In the genomic region with DNA sequence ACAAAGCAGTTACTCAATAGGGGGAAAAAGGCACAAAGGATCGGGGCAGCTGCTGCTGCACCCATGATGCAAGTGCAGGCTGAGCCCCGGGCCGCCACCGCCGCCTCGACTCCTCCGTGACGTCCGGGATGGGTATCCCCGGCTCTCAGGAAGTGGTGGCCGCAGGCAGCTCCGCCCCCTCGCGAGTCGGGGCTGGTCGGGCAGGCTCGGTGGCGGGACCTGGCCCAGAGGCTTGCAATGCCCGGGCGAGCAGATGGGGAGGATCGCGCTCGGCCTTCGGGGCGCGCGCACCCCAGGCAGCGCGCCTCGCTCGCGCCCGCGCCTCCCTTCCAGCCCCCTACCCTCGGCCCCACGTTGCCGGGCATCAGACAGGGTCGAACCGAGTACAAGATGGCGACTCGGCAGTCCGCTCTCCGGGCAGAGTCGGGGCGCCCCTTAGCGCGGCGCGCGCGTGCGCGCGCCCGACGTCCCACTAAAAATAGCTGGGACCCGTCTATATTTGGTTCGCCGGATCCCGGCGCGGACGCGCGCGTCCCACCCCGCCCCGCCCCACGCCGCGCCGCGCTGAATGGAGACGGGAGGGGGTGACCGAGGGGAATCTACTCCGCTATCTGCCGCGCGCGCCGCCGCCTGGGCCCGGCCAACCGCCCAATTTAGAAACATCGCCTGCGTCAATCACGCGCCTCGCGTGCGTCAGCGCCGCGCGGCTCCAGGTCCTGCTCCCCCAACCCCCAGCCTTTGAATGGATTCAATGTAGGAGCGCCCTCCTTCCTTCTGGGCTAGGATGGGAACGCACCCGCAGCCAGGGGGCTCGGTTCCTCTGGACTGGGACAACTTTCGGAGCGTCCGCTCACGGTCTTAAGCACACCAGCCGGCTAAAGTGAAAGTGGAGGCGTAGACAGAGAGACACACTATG, we compare ENCODE assay signal across 8 mouse cellular contexts. TPM values are rescaled to one million over a fixed set of nuclear protein-coding genes. Genes with fewer than 3 reads are reported as not detected.
A peak's percentile ranks its signal among the peaks of the same experiment; 100 is the strongest.
DNase-seq lines count a peak whose midpoint lies in the region; ATAC-seq and TF ChIP-seq lines count a peak whose summit lies in the region.

No protein-coding gene starts in this region.

- no peaks in the 10 kb centered on the region for H3K36me3 ChIP-seq in heart, embryonic 11.5 days (ENCODE audit: control insufficient read depth, insufficient read depth, low read length)
- no peaks in the 10 kb centered on the region for H3K36me3 ChIP-seq in kidney, postnatal 0 days (ENCODE audit: insufficient read depth, low read length)
- no peaks in the 10 kb centered on the region for H3K36me3 ChIP-seq in liver, embryonic 11.5 days (ENCODE audit: control insufficient read depth, insufficient read depth, low read length)
- no peaks in the 10 kb centered on the region for H3K36me3 ChIP-seq in stomach, embryonic 14.5 days (ENCODE audit: control insufficient read depth, insufficient read depth, low read length)

- H3K9me3 ChIP-seq in heart, embryonic 11.5 days (replicated peaks; ENCODE audit: control insufficient read depth, low read length) = no peaks in the 10 kb centered on the region
- no peaks in the 10 kb centered on the region for H3K9me3 ChIP-seq in kidney, postnatal 0 days (replicated peaks; ENCODE audit: low read length)
- H3K9me3 ChIP-seq in liver, embryonic 11.5 days (ENCODE audit: control insufficient read depth, low read length) = no peaks in the 10 kb centered on the region
- no peaks in the 10 kb centered on the region for H3K9me3 ChIP-seq in stomach, embryonic 14.5 days (ENCODE audit: control insufficient read depth, low read depth, low read length)

- peak overlapping the region; percentile 100 for H3K4me2 ChIP-seq in heart, embryonic 11.5 days
- H3K4me2 ChIP-seq in kidney, postnatal 0 days (ENCODE audit: low read length) = peak overlapping the region; percentile 99
- peak overlapping the region; percentile 96 for H3K4me2 ChIP-seq in liver, embryonic 11.5 days
- peak overlapping the region; percentile 83 for H3K4me2 ChIP-seq in stomach, embryonic 14.5 days (replicated peaks; ENCODE audit: low read depth, low read length)

- peak overlapping the region; percentile 97 for H3K27ac ChIP-seq in heart, embryonic 11.5 days (ENCODE audit: low read depth, low read length)
- H3K27ac ChIP-seq in kidney, postnatal 0 days = peak overlapping the region; percentile 95
- H3K27ac ChIP-seq in liver, embryonic 11.5 days (ENCODE audit: low read depth, low read length) = peak overlapping the region; percentile 78
- H3K27ac ChIP-seq in stomach, embryonic 14.5 days (ENCODE audit: low read length) = peak overlapping the region; percentile 94

- TF ChIP-seq CTCF in kidney, postnatal 0 days (IDR thresholded peaks at IDR 0.05; ENCODE audit: low read depth) = peak; percentile 71

- peak; percentile 78 for ATAC-seq in erythroblast, adult 5-6 weeks (replicated peaks; ENCODE audit: low FRiP score, poor library complexity, severe bottlenecking)
- peak; percentile 90 for ATAC-seq in heart, embryonic 11.5 days (replicated peaks; ENCODE audit: insufficient number of reproducible peaks, low FRiP score, low TSS enrichment)
- ATAC-seq in kidney, postnatal 0 days (replicated peaks; ENCODE audit: low FRiP score, low read depth) = peak; percentile 91
- ATAC-seq in liver, embryonic 11.5 days (replicated peaks; ENCODE audit: low FRiP score) = peak; percentile 83
- peak; percentile 90 for ATAC-seq in stomach, embryonic 14.5 days (ENCODE audit: insufficient number of reproducible peaks, insufficient read depth, low FRiP score, low read depth)

- H3K9ac ChIP-seq in heart, embryonic 11.5 days (ENCODE audit: low read depth, low read length) = peak overlapping the region; percentile 94
- H3K9ac ChIP-seq in kidney, postnatal 0 days (ENCODE audit: low read depth, low read length) = peak overlapping the region; percentile 81
- peak overlapping the region; percentile 87 for H3K9ac ChIP-seq in liver, embryonic 11.5 days (ENCODE audit: low read depth, low read length)
- H3K9ac ChIP-seq in stomach, embryonic 14.5 days (replicated peaks; ENCODE audit: low read depth, low read length) = peak overlapping the region; percentile 73

- peaks cover 23% of the 10 kb centered on the region for H3K27me3 ChIP-seq in heart, embryonic 11.5 days (ENCODE audit: control insufficient read depth, insufficient read depth, low read length)
- peaks cover 20% of the 10 kb centered on the region for H3K27me3 ChIP-seq in kidney, postnatal 0 days (ENCODE audit: insufficient read depth, low read length)
- peaks cover 35% of the 10 kb centered on the region for H3K27me3 ChIP-seq in liver, embryonic 11.5 days (replicated peaks; ENCODE audit: control insufficient read depth, insufficient read depth, low read length)
- H3K27me3 ChIP-seq in stomach, embryonic 14.5 days (ENCODE audit: control insufficient read depth, insufficient read depth, low read length) = 0 out of 2 replicates have a peak, but pooled peaks cover 8% of the 10 kb centered on the region

- H3K4me1 ChIP-seq in heart, embryonic 11.5 days (ENCODE audit: control insufficient read depth, insufficient read depth, low read length) = peaks cover 15% of the 10 kb centered on the region
- peaks cover 23% of the 10 kb centered on the region for H3K4me1 ChIP-seq in kidney, postnatal 0 days (replicated peaks; ENCODE audit: insufficient read depth, low read length)
- H3K4me1 ChIP-seq in liver, embryonic 11.5 days (replicated peaks; ENCODE audit: control insufficient read depth, insufficient read depth, low read length) = peaks cover 8% of the 10 kb centered on the region; the same call in 1 of the 2 replicates
- peaks cover 18% of the 10 kb centered on the region for H3K4me1 ChIP-seq in stomach, embryonic 14.5 days (ENCODE audit: control insufficient read depth, insufficient read depth, low read length)

- 0% methylated on average over 89 of the region's 105 CpGs for WGBS in heart, embryonic 11.5 days (ENCODE audit: insufficient replicate concordance)
- under 1% methylated on average over 105 of the region's 105 CpGs for WGBS in kidney, postnatal 0 days
- under 1% methylated on average over 104 of the region's 105 CpGs for WGBS in liver, embryonic 11.5 days
- WGBS in stomach, embryonic 14.5 days = under 1% methylated on average over 101 of the region's 105 CpGs

- DNase-seq in B cell, adult 2 months = peak; percentile 96
- DNase-seq in brain, adult 2 months (ENCODE audit: low read depth, low spot score) = peak; percentile 99
- DNase-seq in kidney, postnatal 0 days (ENCODE audit: low spot score) = peak; percentile 98
- DNase-seq in liver, embryonic 11.5 days (ENCODE audit: low spot score) = peak; percentile 94
- DNase-seq in naive thymus-derived CD4-positive, alpha-beta T cell, adult 2 months (ENCODE audit: low read depth) = peak; percentile 99

- H3K4me3 ChIP-seq in heart, embryonic 11.5 days (ENCODE audit: low read depth, low read length) = peak overlapping the region; percentile 70
- peak overlapping the region; percentile 69 for H3K4me3 ChIP-seq in kidney, postnatal 0 days (replicated peaks; ENCODE audit: low read depth, low read length)
- peak overlapping the region; percentile 70 for H3K4me3 ChIP-seq in liver, embryonic 11.5 days (ENCODE audit: low read depth, low read length)
- peak overlapping the region; percentile 65 for H3K4me3 ChIP-seq in stomach, embryonic 14.5 days (ENCODE audit: low read depth, low read length)

RNA-seq across cellular contexts. Expression of a gene that starts 1.9 kb away (rescaled TPM):
- not detected in 2 replicates for total RNA-seq in erythroblast, adult 5-6 weeks (2015; ENCODE audit: low replicate concordance)
- 1.7 TPM in 1 of 2 replicates, not detected in the other for total RNA-seq in erythroblast, adult 5-6 weeks (2017; ENCODE audit: low replicate concordance)
- polyA plus RNA-seq in heart, embryonic 11.5 days (2014; fragmentation: Nextera tagmentation; extraction: Ambion mirVana) = 0.17 TPM in 1 of 2 replicates, not detected in the other
- polyA plus RNA-seq in kidney, postnatal 0 days (2015; fragmentation: Nextera tagmentation; extraction: Ambion mirVana) = 0.04 and 0.10 TPM in 2 replicates
- polyA plus RNA-seq in liver, embryonic 11.5 days (2014; fragmentation: Nextera tagmentation; extraction: Ambion mirVana) = 0.04 TPM in 2 replicates
- polyA plus RNA-seq in stomach, embryonic 14.5 days (2014; fragmentation: Nextera tagmentation; extraction: Ambion mirVana) = 0.10 and 0.20 TPM in 2 replicates

Comparison
In these comparisons a context has a peak if more than half of its experiments do, and no peak if none do; other contexts are left out.
1. Peak in every context shown above with its lines: DNase-seq, ATAC-seq, H3K4me3 ChIP-seq and H3K27ac ChIP-seq.